Mouse (Mus musculus) liver, embryonic 14 days (tissue): ENCODE data around the gene Amd2. TPM values are rescaled to one million over a fixed set of nuclear protein-coding genes. Genes with fewer than 3 reads are reported as not detected.

Experiments used
- polyA plus RNA-seq: library from polyadenylated mRNA; depleted of rRNA; stranded (reverse); fragments of >200 nt; gene quantifications from 2 replicates; pipeline ENCODE4 v1.2.3, GENCODE M21; 2012; rRNA removed

Gene Amd2
- 0.52 and 0.58 TPM in 2 replicates for polyA plus RNA-seq

DNA sequence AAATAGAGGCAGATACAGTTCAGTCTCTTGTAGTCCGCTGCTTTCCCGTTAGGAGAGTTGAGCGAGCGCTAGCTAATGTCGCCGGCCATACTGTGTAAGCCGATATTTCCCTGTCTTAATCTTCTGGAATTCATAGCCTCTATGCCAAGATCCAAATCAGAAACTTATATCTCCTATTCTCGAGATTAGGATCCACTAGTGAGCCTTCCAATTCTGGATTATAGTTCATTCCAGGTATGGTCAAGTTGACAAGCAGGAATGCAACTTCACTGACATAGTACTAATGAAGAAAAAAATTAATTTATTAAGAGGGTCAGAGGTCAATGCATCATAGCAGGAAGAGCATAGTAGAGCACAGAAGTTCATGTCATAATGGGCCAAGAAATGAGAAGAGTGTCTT lies at the start of gene Amd2:
Gene Amd2, minus strand, starts transcription at position 101 of the 400 bp plus-strand sequence.

